Mouse (Mus musculus): Measurements from ENCODE around the gene Sirt2. TPM values are rescaled to one million over a fixed set of nuclear protein-coding genes. Genes with fewer than 3 reads are reported as not detected.

The Sirt2 gene
- total and polyA plus RNA-seq, 3 experiments, result 34.1 to 103 (median 60.0) TPM

GRCm38 (mm10) chr7:28758623-28759022 is 7.9 kb upstream of the Sirt2 start:
- H3K4me3 ChIP-seq (ENCODE audit: low read depth, low read length), result no peak overlapping the region
- DNase-seq (ENCODE audit: low spot score) (no peak), ATAC-seq (ENCODE audit: extremely low read depth, insufficient number of reproducible peaks, low FRiP score, poor library complexity, severe bottlenecking) (no peak)
- TF ChIP-seq GATA1 (IDR thresholded peaks at IDR 0.05; ENCODE audit: borderline replicate concordance, low read length) (no peak), TAL1 (conservative IDR thresholded peaks at IDR 0.05; ENCODE audit: low read depth, low read length) (no peak), POLR2AphosphoS5 (IDR thresholded peaks at IDR 0.05; ENCODE audit: insufficient replicate concordance, low read depth, low read length) (no peak), GATA2 (IDR thresholded peaks at IDR 0.05; ENCODE audit: borderline replicate concordance, low read depth, low read length) (no peak), CTCF (IDR thresholded peaks at IDR 0.05; ENCODE audit: low read depth, low read length) (no peak)
- H3K27me3 ChIP-seq (ENCODE audit: insufficient read depth, low read length), result peaks cover 13% of the 10 kb centered on the region; the same call in 1 of the 2 replicates
- H3K36me3 ChIP-seq (replicated peaks), result peaks cover 64% of the 10 kb centered on the region
- no peaks in the 10 kb centered on the region for H3K9me3 ChIP-seq (replicated peaks)
- 0 out of 2 replicates have a peak, but pooled peaks cover 5% of the 10 kb centered on the region for H3K4me1 ChIP-seq (ENCODE audit: insufficient read depth, low read depth, low read length)

- no peaks in the 10 kb centered on the region for H3K9me3 ChIP-seq (replicated peaks)
- DNase-seq (ENCODE audit: low spot score) (no peak), ATAC-seq (ENCODE audit: extremely low read depth, insufficient number of reproducible peaks, low FRiP score, poor library complexity, severe bottlenecking) (no peak)
- TF ChIP-seq GATA2 (IDR thresholded peaks at IDR 0.05; ENCODE audit: borderline replicate concordance, low read depth, low read length) (no peak), POLR2AphosphoS5 (IDR thresholded peaks at IDR 0.05; ENCODE audit: insufficient replicate concordance, low read depth, low read length) (no peak), CTCF (IDR thresholded peaks at IDR 0.05; ENCODE audit: low read depth, low read length) (no peak), GATA1 (IDR thresholded peaks at IDR 0.05; ENCODE audit: borderline replicate concordance, low read length) (no peak), TAL1 (conservative IDR thresholded peaks at IDR 0.05; ENCODE audit: low read depth, low read length) (no peak)
- H3K4me3 ChIP-seq (ENCODE audit: low read depth, low read length), result no peak overlapping the region
- peaks cover 4% of the 10 kb centered on the region; the same call in 1 of the 2 replicates for H3K27me3 ChIP-seq (ENCODE audit: insufficient read depth, low read length)
- H3K36me3 ChIP-seq (replicated peaks), result peaks cover 59% of the 10 kb centered on the region
- H3K4me1 ChIP-seq (ENCODE audit: insufficient read depth, low read depth, low read length), result peaks cover 19% of the 10 kb centered on the region
These were observed 4.6 kb upstream of the Sirt2 start for GRCm38 (mm10) chr7:28761907-28762306.

- no peak for DNase-seq (ENCODE audit: low spot score)
- H3K4me3 ChIP-seq (ENCODE audit: low read depth, low read length), result peak overlapping the region; percentile 89; the same call in 1 of the 2 replicates
- H3K27me3 ChIP-seq (ENCODE audit: insufficient read depth, low read length), result no peaks in the 10 kb centered on the region
- H3K4me1 ChIP-seq (ENCODE audit: insufficient read depth, low read depth, low read length), result peaks cover 39% of the 10 kb centered on the region
- TF ChIP-seq CTCF (IDR thresholded peaks at IDR 0.05; ENCODE audit: low read depth, low read length), result no peak
- TF ChIP-seq POLR2AphosphoS5 (IDR thresholded peaks at IDR 0.05; ENCODE audit: insufficient replicate concordance, low read depth, low read length), result no peak
- TF ChIP-seq GATA1 (IDR thresholded peaks at IDR 0.05; ENCODE audit: borderline replicate concordance, low read length), result no peak
- TF ChIP-seq TAL1 (conservative IDR thresholded peaks at IDR 0.05; ENCODE audit: low read depth, low read length), result no peak
- no peak for TF ChIP-seq GATA2 (IDR thresholded peaks at IDR 0.05; ENCODE audit: borderline replicate concordance, low read depth, low read length)
- peaks cover 40% of the 10 kb centered on the region for H3K36me3 ChIP-seq (replicated peaks)
- no peak for ATAC-seq (ENCODE audit: extremely low read depth, insufficient number of reproducible peaks, low FRiP score, poor library complexity, severe bottlenecking)
- H3K9me3 ChIP-seq (replicated peaks), result no peaks in the 10 kb centered on the region
These were observed 1.3 kb upstream of the Sirt2 start for GRCm38 (mm10) chr7:28765211-28765610.

GRCm38 (mm10) chr7:28766910-28767309 is 375 bp downstream of the Sirt2 start:
- peak overlapping the region; percentile 89 for H3K4me3 ChIP-seq (ENCODE audit: low read depth, low read length)
- H3K27me3 ChIP-seq (ENCODE audit: insufficient read depth, low read length), result no peaks in the 10 kb centered on the region
- H3K4me1 ChIP-seq (ENCODE audit: insufficient read depth, low read depth, low read length), result peaks cover 44% of the 10 kb centered on the region
- DNase-seq (ENCODE audit: low spot score) (no peak), ATAC-seq (ENCODE audit: extremely low read depth, insufficient number of reproducible peaks, low FRiP score, poor library complexity, severe bottlenecking) (no peak)
- no peaks in the 10 kb centered on the region for H3K9me3 ChIP-seq (replicated peaks)
- H3K36me3 ChIP-seq (replicated peaks), result peaks cover 34% of the 10 kb centered on the region
- no peak for TF ChIP-seq TAL1 (conservative IDR thresholded peaks at IDR 0.05; ENCODE audit: low read depth, low read length)
- no peak for TF ChIP-seq POLR2AphosphoS5 (IDR thresholded peaks at IDR 0.05; ENCODE audit: insufficient replicate concordance, low read depth, low read length)
- TF ChIP-seq CTCF (IDR thresholded peaks at IDR 0.05; ENCODE audit: low read depth, low read length), result no peak
- TF ChIP-seq GATA2 (IDR thresholded peaks at IDR 0.05; ENCODE audit: borderline replicate concordance, low read depth, low read length), result no peak
- TF ChIP-seq GATA1 (IDR thresholded peaks at IDR 0.05; ENCODE audit: borderline replicate concordance, low read length), result no peak

GRCm38 (mm10) chr7:28767462-28767965 is 979 bp downstream of the Sirt2 start, which contains the start of gene Nfkbib:
Gene Nfkbib, minus strand, starts transcription at chr7:28767512.
- no peaks in the 10 kb centered on the region for H3K9me3 ChIP-seq (replicated peaks)
- H3K4me3 ChIP-seq (ENCODE audit: low read depth, low read length), result peak within 1 kb of the TSS; percentile 89
- peaks cover 33% of the 10 kb centered on the region for H3K36me3 ChIP-seq (replicated peaks)
- no peak for ATAC-seq (ENCODE audit: extremely low read depth, insufficient number of reproducible peaks, low FRiP score, poor library complexity, severe bottlenecking)
- DNase-seq (ENCODE audit: low spot score), result no peak
- no peaks in the 10 kb centered on the region for H3K27me3 ChIP-seq (ENCODE audit: insufficient read depth, low read length)
- no peak for TF ChIP-seq GATA1 (IDR thresholded peaks at IDR 0.05; ENCODE audit: borderline replicate concordance, low read length)
- no peak for TF ChIP-seq GATA2 (IDR thresholded peaks at IDR 0.05; ENCODE audit: borderline replicate concordance, low read depth, low read length)
- TF ChIP-seq POLR2AphosphoS5 (IDR thresholded peaks at IDR 0.05; ENCODE audit: insufficient replicate concordance, low read depth, low read length), result no peak
- no peak for TF ChIP-seq TAL1 (conservative IDR thresholded peaks at IDR 0.05; ENCODE audit: low read depth, low read length)
- no peak for TF ChIP-seq CTCF (IDR thresholded peaks at IDR 0.05; ENCODE audit: low read depth, low read length)
- peaks cover 44% of the 10 kb centered on the region for H3K4me1 ChIP-seq (ENCODE audit: insufficient read depth, low read depth, low read length)

GRCm38 (mm10) chr7:28769414-28769958 is 3.0 kb downstream of the Sirt2 start:
- no peaks in the 10 kb centered on the region for H3K27me3 ChIP-seq (ENCODE audit: insufficient read depth, low read length)
- DNase-seq (ENCODE audit: low spot score), result no peak
- no peak overlapping the region for H3K4me3 ChIP-seq (ENCODE audit: low read depth, low read length)
- no peak for ATAC-seq (ENCODE audit: extremely low read depth, insufficient number of reproducible peaks, low FRiP score, poor library complexity, severe bottlenecking)
- H3K9me3 ChIP-seq (replicated peaks), result no peaks in the 10 kb centered on the region
- TF ChIP-seq TAL1 (conservative IDR thresholded peaks at IDR 0.05; ENCODE audit: low read depth, low read length) (no peak), CTCF (IDR thresholded peaks at IDR 0.05; ENCODE audit: low read depth, low read length) (no peak), GATA2 (IDR thresholded peaks at IDR 0.05; ENCODE audit: borderline replicate concordance, low read depth, low read length) (no peak), GATA1 (IDR thresholded peaks at IDR 0.05; ENCODE audit: borderline replicate concordance, low read length) (no peak), POLR2AphosphoS5 (IDR thresholded peaks at IDR 0.05; ENCODE audit: insufficient replicate concordance, low read depth, low read length) (no peak)
- H3K4me1 ChIP-seq (ENCODE audit: insufficient read depth, low read depth, low read length), result peaks cover 43% of the 10 kb centered on the region
- H3K36me3 ChIP-seq (replicated peaks), result peaks cover 41% of the 10 kb centered on the region

All from G1E (cell line).